Mouse (Mus musculus): ENCODE data around the gene Pdgfra. TPM values are rescaled to one million over a fixed set of nuclear protein-coding genes. Genes with fewer than 3 reads are reported as not detected.

The Pdgfra gene
- polyA plus RNA-seq, 1 experiment from 2014 or later = 24.1 TPM

Small RNAs within 50 kb of the gene (microRNA-seq; reads per million reads assigned to microRNA genes)
- gene Mir7025 = not detected

Other genes starting within 250 kb of the Pdgfra start
- 47.2 and 47.4 TPM in 2 replicates for gene Chic2, start 107.5 kb upstream of the Pdgfra start, polyA plus RNA-seq (2014; fragmentation: Nextera tagmentation; extraction: Ambion mirVana)
- gene Gsx2, start 76.7 kb upstream of the Pdgfra start, polyA plus RNA-seq (2014; fragmentation: Nextera tagmentation; extraction: Ambion mirVana) = 0.37 TPM in 1 of 2 replicates, not detected in the other

All from hindbrain, embryonic 14.5 days (tissue).